Mouse (Mus musculus): Measurements from ENCODE around the gene Etfa.

Gene Etfa

DNA sequence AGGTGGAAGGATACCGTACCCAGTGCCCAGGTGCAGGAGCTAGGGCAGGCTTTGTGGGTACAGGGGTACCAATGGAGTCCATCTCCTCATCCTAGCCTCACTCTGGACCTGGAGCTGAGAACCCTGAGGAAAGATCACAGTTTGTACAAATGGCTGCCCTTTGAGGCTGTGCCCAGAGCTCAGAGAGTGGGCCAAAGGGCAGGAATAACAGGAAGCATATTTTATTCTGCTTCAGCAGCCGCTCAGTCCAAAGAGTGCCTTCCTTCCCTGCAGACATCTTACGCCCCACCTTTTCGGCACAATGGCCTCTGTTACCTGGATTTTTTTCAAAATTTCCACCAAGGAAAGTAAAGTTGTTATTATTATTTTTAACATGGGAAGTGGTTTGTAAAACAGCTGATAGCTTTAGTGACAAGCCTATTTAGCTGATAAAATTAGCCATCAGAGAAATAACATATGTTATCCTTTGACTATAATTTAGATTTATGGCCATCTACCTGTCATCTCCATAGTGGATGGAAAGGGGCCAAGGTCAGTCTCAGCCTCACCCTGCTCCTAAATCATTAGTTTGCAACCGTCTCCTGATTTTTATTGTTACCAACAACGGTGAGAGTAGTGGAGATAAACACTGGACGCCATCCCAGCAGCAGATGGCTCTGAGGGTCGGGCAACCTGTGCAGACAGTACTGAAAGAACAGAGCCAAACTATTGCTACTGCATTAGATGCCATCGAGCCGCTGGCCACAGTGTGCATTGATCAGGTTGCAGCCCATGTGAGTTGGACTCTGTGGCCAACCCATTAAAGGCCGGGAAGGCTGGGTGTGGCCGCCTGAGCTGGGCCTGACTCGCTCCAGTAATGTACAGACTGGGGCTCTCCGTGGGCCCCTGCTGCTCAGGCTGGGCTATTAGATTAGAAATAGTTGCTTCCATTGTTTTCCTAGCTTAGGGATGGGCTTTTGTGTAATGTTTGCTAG, 88.3 kb downstream of the Etfa start:
- no peak for DNase-seq (ENCODE audit: low read depth, low spot score)

DNA sequence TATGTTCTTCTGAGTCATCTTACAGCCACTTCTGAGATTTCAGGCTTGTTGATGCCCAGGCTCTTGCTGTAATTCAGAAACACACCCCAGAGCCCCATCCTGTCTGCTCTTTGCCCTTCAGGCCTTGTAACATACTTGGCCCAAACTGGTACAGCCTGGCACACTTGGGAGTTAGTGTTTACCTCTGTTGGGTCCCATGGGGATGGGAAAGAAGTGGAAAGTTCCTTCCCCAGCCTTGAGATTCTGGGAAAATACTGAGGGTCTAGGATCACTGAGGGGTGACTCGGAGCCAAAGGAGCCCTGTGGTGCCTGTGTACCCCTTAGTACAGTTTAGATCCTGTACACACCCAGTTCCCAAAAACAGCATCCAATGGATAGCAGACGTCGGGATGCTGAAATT, 90.3 kb downstream of the Etfa start:
- no peak for DNase-seq (ENCODE audit: low read depth, low spot score)

DNA sequence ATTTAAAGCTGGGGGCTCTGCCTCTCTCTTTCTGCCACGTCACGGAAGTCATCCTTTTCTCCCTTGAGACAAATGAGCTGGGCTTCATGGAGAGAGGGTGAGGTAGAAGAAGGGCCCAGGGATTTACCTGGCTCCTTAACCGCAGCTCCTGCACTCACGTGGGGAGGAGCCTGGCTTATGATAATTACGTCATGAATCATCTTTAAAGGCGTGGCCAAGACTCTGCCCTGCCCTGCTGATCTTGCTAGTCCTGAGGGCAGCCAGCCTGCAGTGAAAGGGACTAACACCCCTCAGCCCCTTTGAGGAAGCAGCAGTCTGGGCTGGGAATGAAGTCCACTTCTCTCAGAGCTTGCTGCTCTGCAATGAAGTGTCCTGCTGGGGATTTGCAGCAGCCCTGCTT, 100.9 kb downstream of the Etfa start:
- no peak for DNase-seq (ENCODE audit: low read depth, low spot score)

DNA sequence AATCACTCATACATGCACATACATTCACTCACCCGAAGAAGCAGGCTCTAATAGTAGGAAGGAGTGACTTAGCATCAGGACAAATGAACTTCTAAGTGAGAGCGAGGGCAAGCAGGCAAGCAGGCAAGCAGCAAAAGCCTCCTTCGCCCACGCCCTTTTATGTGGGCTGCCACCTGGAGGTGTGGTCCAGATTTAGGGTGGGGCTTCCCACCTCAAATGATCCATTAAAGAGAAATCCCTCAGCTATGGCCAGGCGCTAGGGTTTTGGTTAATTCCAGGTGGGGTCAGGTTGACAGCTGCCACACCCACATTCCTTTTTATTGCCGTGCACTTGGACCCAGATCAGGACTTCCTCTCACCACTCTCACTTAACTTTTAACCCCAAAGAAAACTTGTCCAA, 101.6 kb downstream of the Etfa start:
- no peak for DNase-seq (ENCODE audit: low read depth, low spot score)

DNA sequence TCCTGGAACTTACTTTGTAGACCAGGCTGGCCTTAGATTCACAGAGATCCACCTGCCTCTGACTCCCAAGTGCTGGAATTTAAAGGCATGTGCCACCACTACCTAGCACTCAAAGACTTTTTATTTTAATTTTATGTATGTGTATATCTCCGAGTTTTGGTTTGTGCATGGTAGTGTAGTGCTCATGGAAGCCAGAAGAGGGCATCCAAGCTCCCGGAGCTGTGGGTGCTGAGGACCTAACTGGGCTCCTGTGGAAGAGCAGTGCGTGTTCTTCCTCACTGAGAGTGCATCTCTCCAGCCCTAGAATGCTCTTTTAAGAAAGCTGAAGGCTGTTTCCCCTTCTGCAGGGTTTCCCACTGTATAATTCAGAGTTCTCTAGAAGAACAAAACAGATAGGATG, 102.2 kb downstream of the Etfa start:
- DNase-seq (ENCODE audit: low read depth, low spot score), result no peak

DNA sequence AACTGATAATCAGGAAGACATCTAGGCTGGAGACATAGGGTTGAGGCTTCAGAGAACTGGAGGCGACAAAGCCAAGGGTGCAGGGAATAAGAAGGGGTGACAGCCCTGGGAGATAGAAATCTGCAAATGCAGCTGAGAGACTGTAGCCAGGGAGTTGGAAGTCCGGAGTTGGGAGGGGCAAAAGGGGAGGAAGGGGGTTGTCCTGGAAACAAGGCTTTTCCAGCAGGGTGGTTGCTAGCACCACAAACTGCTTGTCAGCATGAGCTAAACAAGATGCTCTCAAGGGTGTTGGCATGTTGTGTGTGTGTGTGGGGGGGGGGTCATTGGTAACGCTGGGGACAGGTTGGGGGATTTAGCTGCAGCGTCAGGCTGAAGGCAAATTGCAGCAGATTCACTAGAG, 103.2 kb downstream of the Etfa start:
- no peak for DNase-seq (ENCODE audit: low read depth, low spot score)

DNA sequence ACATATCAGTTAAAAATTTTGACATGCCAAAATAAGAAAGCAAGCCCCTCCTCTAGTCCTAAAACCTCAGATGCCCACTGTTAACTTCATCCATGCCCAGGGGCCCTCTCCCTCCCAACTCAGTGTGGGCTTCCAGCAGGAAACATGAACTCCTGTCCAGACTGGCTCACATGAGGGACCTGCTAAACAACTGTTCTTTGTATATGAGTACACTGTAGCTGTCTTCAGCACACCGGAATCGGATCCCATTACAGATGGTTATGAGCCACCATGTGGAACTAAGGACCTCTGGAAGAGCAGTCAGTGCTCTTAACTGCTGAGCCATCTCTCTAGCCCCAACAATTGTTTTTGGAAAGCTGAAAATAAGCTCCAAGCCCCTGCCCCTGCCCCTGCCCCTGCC, 105.3 kb downstream of the Etfa start:
- DNase-seq (ENCODE audit: low read depth, low spot score), result no peak

DNA sequence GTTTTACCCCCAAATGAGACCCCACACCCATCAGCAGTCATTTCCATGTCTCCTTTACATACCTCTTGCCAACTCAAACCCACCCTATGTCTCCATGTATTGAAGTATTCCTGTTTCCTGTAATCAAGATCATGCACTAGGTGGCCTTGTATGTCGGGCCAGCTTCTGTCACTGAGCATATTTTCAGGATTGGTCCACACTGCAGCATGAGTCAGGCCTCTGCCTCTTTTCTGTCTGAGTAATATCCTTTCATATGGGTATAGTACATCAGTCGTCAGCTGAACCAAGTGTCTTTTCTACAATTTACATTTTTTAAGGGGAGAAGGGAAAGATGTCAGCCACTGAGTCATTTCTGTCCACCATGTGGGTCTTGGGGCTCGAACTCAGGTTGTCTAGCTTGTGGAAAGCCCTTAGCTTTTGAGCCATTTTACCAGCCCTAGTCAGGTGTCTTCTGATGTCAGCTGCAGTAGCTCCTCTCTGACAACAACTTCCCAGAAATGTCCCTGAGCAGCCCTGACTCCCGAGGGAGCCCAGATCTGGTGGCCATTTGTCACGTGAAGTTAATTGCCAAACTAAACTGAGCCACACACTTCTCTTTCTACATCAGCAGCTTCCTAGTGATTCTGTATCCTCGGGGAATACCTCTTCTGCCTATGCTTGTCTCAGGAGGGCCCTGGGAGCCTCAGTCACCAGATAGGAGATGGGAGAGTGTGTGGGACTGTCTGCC, 106.9 kb downstream of the Etfa start:
- no peak for DNase-seq (ENCODE audit: low read depth, low spot score)
